ENCODE assay signal across 7 mouse cellular contexts in the genomic region with DNA sequence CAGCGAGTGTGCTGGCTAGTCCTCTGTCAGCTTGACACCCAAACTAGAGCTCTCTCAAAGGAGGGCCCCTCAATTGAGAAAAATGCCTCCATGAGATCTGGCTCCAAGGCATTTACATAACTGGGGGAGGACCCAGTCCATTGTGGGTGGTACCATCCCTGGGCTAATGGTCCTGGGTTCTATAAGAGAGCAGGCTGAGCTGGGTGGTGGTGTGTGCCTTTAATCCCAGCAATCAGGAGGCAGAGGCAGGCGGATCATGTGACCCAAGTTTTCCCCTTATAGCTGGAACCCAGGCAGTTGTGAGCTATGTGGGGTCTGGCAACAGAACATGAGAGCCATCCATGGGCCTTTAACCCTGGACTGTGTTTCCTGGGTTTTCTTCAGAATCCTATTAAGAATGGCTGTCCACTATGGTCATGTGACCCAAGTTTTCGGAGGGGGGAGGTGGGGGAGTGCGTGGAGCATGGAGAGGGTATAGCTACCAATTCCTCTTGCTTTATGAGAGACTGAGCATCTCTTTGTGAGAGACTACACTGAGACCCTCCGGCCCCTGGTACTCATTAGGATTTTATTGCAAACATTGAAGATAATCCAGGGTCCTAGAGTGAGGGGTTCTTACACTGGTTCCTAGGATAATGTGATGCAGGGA. TPM values are rescaled to one million over a fixed set of nuclear protein-coding genes. Genes with fewer than 3 reads are reported as not detected.
DNase-seq lines count a peak whose midpoint lies in the region; ATAC-seq lines count a peak whose summit lies in the region.

No protein-coding gene starts in this region.

- peaks cover 24% of the 10 kb centered on the region for H3K36me3 ChIP-seq in lung, embryonic 16.5 days (ENCODE audit: control insufficient read depth, insufficient read depth, low read length)
- H3K36me3 ChIP-seq in embryonic facial prominence, embryonic 15.5 days: peaks cover 35% of the 10 kb centered on the region
- peaks cover 42% of the 10 kb centered on the region for H3K36me3 ChIP-seq in midbrain, embryonic 12.5 days

- no peak for DNase-seq in lung, postnatal 4 days
- DNase-seq in adrenal gland, adult 2 months: no peak
- DNase-seq in spleen, postnatal 36 days (ENCODE audit: low spot score in 2 of 2): no peak

- H3K4me2 ChIP-seq in lung, embryonic 16.5 days (ENCODE audit: low read depth, low read length): peak overlapping the region; percentile 63
- peak overlapping the region; percentile 70 for H3K4me2 ChIP-seq in embryonic facial prominence, embryonic 15.5 days (replicated peaks)
- peak overlapping the region; percentile 80 for H3K4me2 ChIP-seq in midbrain, embryonic 12.5 days (replicated peaks)

- peak; percentile 9 for ATAC-seq in lung, embryonic 16.5 days (ENCODE audit: low read depth)
- 0 out of 2 replicates have a peak, but pooled peaks have one; percentile 4 for ATAC-seq in embryonic facial prominence, embryonic 15.5 days (ENCODE audit: insufficient number of reproducible peaks, low FRiP score, low TSS enrichment, low read depth)
- ATAC-seq in inflammation-experienced regulatory T-cells, adult 6 months: peak; percentile 6
- ATAC-seq in midbrain, embryonic 12.5 days (ENCODE audit: low FRiP score, low read depth): peak; percentile 28

- H3K27me3 ChIP-seq in lung, embryonic 16.5 days (ENCODE audit: control insufficient read depth, insufficient read depth, low read depth, low read length): no peaks in the 10 kb centered on the region
- no peaks in the 10 kb centered on the region for H3K27me3 ChIP-seq in embryonic facial prominence, embryonic 15.5 days
- no peaks in the 10 kb centered on the region for H3K27me3 ChIP-seq in midbrain, embryonic 12.5 days

- H3K4me3 ChIP-seq in lung, embryonic 16.5 days (ENCODE audit: low read length): peak overlapping the region; percentile 66
- H3K4me3 ChIP-seq in embryonic facial prominence, embryonic 15.5 days (replicated peaks): peak overlapping the region; percentile 67
- peak overlapping the region; percentile 71 for H3K4me3 ChIP-seq in midbrain, embryonic 12.5 days

- H3K9ac ChIP-seq in lung, embryonic 16.5 days (ENCODE audit: low read length): peak overlapping the region; percentile 72
- H3K9ac ChIP-seq in embryonic facial prominence, embryonic 15.5 days: peak overlapping the region; percentile 70; the same call in 1 of the 2 replicates
- H3K9ac ChIP-seq in midbrain, embryonic 12.5 days (replicated peaks): peak overlapping the region; percentile 72

- peaks cover 29% of the 10 kb centered on the region for H3K4me1 ChIP-seq in lung, embryonic 16.5 days (replicated peaks; ENCODE audit: control insufficient read depth, insufficient read depth, low read length)
- peaks cover 14% of the 10 kb centered on the region for H3K4me1 ChIP-seq in embryonic facial prominence, embryonic 15.5 days
- peaks cover 19% of the 10 kb centered on the region for H3K4me1 ChIP-seq in midbrain, embryonic 12.5 days

- peak overlapping the region; percentile 48; the same call in 1 of the 2 replicates for H3K27ac ChIP-seq in lung, embryonic 16.5 days (ENCODE audit: low read length)
- H3K27ac ChIP-seq in embryonic facial prominence, embryonic 15.5 days (replicated peaks): peak overlapping the region; percentile 87
- peak overlapping the region; percentile 86 for H3K27ac ChIP-seq in midbrain, embryonic 12.5 days (replicated peaks)

- H3K9me3 ChIP-seq in lung, embryonic 16.5 days (ENCODE audit: control insufficient read depth, low read length): no peaks in the 10 kb centered on the region
- H3K9me3 ChIP-seq in embryonic facial prominence, embryonic 15.5 days (replicated peaks): no peaks in the 10 kb centered on the region
- no peaks in the 10 kb centered on the region for H3K9me3 ChIP-seq in midbrain, embryonic 12.5 days

- WGBS in lung, embryonic 16.5 days: 28% methylated on average over 5 of the region's 5 CpGs
- 21% methylated on average over 5 of the region's 5 CpGs for WGBS in embryonic facial prominence, embryonic 15.5 days
- 22% methylated on average over 5 of the region's 5 CpGs for WGBS in midbrain, embryonic 12.5 days

RNA-seq across cellular contexts. Expression of a gene that starts 5.0 kb away (rescaled TPM):
- polyA plus RNA-seq in lung, embryonic 16.5 days (2015; fragmentation: Nextera tagmentation; extraction: Ambion mirVana): 5.1 and 6.2 TPM in 2 replicates
- polyA plus RNA-seq in embryonic facial prominence, embryonic 15.5 days (2015; fragmentation: Nextera tagmentation; extraction: Ambion mirVana): 0.11 and 0.14 TPM in 2 replicates
- polyA plus RNA-seq in inflammation-experienced regulatory T-cells, adult 6 months (2017; shearing (Covaris generic)): not detected
- polyA plus RNA-seq in midbrain, embryonic 12.5 days (2016; fragmentation: Nextera tagmentation; extraction: Ambion mirVana): 0.19 TPM in 1 of 2 replicates, not detected in the other
- total RNA-seq in adrenal gland, adult 2 months (2021): 10 to 100 TPM; 11.2 to 18.8 TPM
- 19.7 and 20.2 TPM in 2 replicates for polyA plus RNA-seq in adrenal gland, adult 2 months (2012; rRNA removed)

RNA-seq across cellular contexts. Expression of a gene that starts 8.4 kb away (rescaled TPM):
- 286 and 300 TPM in 2 replicates for polyA plus RNA-seq in lung, embryonic 16.5 days (2015; fragmentation: Nextera tagmentation; extraction: Ambion mirVana)
- 246 and 256 TPM in 2 replicates for polyA plus RNA-seq in embryonic facial prominence, embryonic 15.5 days (2015; fragmentation: Nextera tagmentation; extraction: Ambion mirVana)
- polyA plus RNA-seq in inflammation-experienced regulatory T-cells, adult 6 months (2017; shearing (Covaris generic)): 100 to 1,000 TPM; 413 to 465 (median 425) TPM
- polyA plus RNA-seq in midbrain, embryonic 12.5 days (2016; fragmentation: Nextera tagmentation; extraction: Ambion mirVana): 314 and 323 TPM in 2 replicates
- total RNA-seq in adrenal gland, adult 2 months (2021): 100 to 1,000 TPM; 143 to 225 TPM
- 136 and 184 TPM in 2 replicates for polyA plus RNA-seq in adrenal gland, adult 2 months (2012; rRNA removed)

RNA-seq across cellular contexts. Expression of a gene that starts 25.4 kb away (rescaled TPM):
- polyA plus RNA-seq in lung, embryonic 16.5 days (2015; fragmentation: Nextera tagmentation; extraction: Ambion mirVana): 56.1 and 63.0 TPM in 2 replicates
- polyA plus RNA-seq in embryonic facial prominence, embryonic 15.5 days (2015; fragmentation: Nextera tagmentation; extraction: Ambion mirVana): 55.5 and 60.6 TPM in 2 replicates
- 1 to 10 TPM; 4.7 to 6.7 (median 5.1) TPM for polyA plus RNA-seq in inflammation-experienced regulatory T-cells, adult 6 months (2017; shearing (Covaris generic))
- polyA plus RNA-seq in midbrain, embryonic 12.5 days (2016; fragmentation: Nextera tagmentation; extraction: Ambion mirVana): 39.0 and 40.7 TPM in 2 replicates
- 10 to 100 TPM; 68.5 to 74.3 TPM for total RNA-seq in adrenal gland, adult 2 months (2021)
- polyA plus RNA-seq in adrenal gland, adult 2 months (2012; rRNA removed): 75.6 and 86.3 TPM in 2 replicates

RNA-seq across cellular contexts. Expression of a gene that starts 26.4 kb away (rescaled TPM):
- polyA plus RNA-seq in lung, embryonic 16.5 days (2015; fragmentation: Nextera tagmentation; extraction: Ambion mirVana): 113 and 115 TPM in 2 replicates
- polyA plus RNA-seq in embryonic facial prominence, embryonic 15.5 days (2015; fragmentation: Nextera tagmentation; extraction: Ambion mirVana): 111 and 120 TPM in 2 replicates
- 10 to 100 TPM; 52.8 to 60.9 (median 60.7) TPM for polyA plus RNA-seq in inflammation-experienced regulatory T-cells, adult 6 months (2017; shearing (Covaris generic))
- 92.8 and 102 TPM in 2 replicates for polyA plus RNA-seq in midbrain, embryonic 12.5 days (2016; fragmentation: Nextera tagmentation; extraction: Ambion mirVana)
- 100 to 1,000 TPM; 102 to 109 TPM for total RNA-seq in adrenal gland, adult 2 months (2021)
- 151 and 155 TPM in 2 replicates for polyA plus RNA-seq in adrenal gland, adult 2 months (2012; rRNA removed)

RNA-seq across cellular contexts. Expression of a gene that starts 53.5 kb away (rescaled TPM):
- 92.8 and 93.7 TPM in 2 replicates for polyA plus RNA-seq in lung, embryonic 16.5 days (2015; fragmentation: Nextera tagmentation; extraction: Ambion mirVana)
- 76.5 and 104 TPM in 2 replicates for polyA plus RNA-seq in embryonic facial prominence, embryonic 15.5 days (2015; fragmentation: Nextera tagmentation; extraction: Ambion mirVana)
- 10 to 100 TPM in 2 of 3 experiments, 1 to 10 TPM in 1; 8.0 to 13.1 (median 11.1) TPM for polyA plus RNA-seq in inflammation-experienced regulatory T-cells, adult 6 months (2017; shearing (Covaris generic))
- polyA plus RNA-seq in midbrain, embryonic 12.5 days (2016; fragmentation: Nextera tagmentation; extraction: Ambion mirVana): 112 and 113 TPM in 2 replicates
- total RNA-seq in adrenal gland, adult 2 months (2021): 10 to 100 TPM; 29.0 to 42.0 TPM
- polyA plus RNA-seq in adrenal gland, adult 2 months (2012; rRNA removed): 6.8 and 7.7 TPM in 2 replicates
